Mouse (Mus musculus): ENCODE measurements around the gene Fbxo31. TPM values are rescaled to one million over a fixed set of nuclear protein-coding genes. Genes with fewer than 3 reads are reported as not detected.

Fbxo31 gene
- 34.1 and 39.6 TPM in 2 replicates for polyA plus RNA-seq (2015; fragmentation: Nextera tagmentation; extraction: Ambion mirVana)

GRCm38 (mm10) chr8:121578676-121579451 is at the start of gene Fbxo31:
TSS of gene Fbxo31 (minus strand) at chr8:121578806.
- H3K4me2 ChIP-seq: peak within 1 kb of the TSS; percentile 91
- peak within 1 kb of the TSS; percentile 79 for H3K27ac ChIP-seq (replicated peaks)
- H3K9ac ChIP-seq: peak within 1 kb of the TSS; percentile 88
- no peaks in the 10 kb centered on the region for H3K36me3 ChIP-seq
- under 1% methylated on average over 62 of the region's 63 CpGs for WGBS
- H3K9me3 ChIP-seq: no peaks in the 10 kb centered on the region
- ATAC-seq (ENCODE audit: low FRiP score, low read depth): peak; percentile 91
- peak within 1 kb of the TSS; percentile 95 for H3K4me3 ChIP-seq
- 0 out of 2 replicates have a peak, but pooled peaks cover 3% of the 10 kb centered on the region for H3K27me3 ChIP-seq
- peaks cover 37% of the 10 kb centered on the region for H3K4me1 ChIP-seq (replicated peaks)

DNA sequence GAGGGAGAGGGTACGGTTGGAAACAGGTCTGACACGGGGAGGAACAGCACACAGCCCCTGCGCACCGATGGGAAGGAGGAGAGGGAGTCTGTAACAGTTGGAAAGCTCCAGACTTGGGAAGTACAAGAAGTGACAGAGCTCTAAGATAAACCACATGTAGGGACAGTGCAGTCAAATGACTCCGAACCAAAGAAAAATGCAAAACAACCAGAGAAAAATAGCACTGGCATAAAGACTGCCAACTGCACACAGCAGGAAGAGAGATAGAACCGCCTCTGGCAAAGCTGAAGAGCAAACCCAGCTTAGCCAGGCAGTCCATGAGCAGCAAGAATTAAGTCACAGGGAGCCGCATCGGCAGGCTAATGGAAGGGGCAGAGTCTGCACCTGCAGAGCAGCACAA is 44.4 kb upstream of the Fbxo31 start:
- peaks cover 73% of the 10 kb centered on the region for H3K4me1 ChIP-seq (replicated peaks)
- ATAC-seq (ENCODE audit: low FRiP score, low read depth): no peak
- H3K27ac ChIP-seq (replicated peaks): no peak overlapping the region
- H3K4me2 ChIP-seq: no peak overlapping the region
- H3K9ac ChIP-seq: no peak overlapping the region
- no peak overlapping the region for H3K4me3 ChIP-seq
- 57% methylated on average over 8 of the region's 8 CpGs for WGBS
- H3K27me3 ChIP-seq: no peaks in the 10 kb centered on the region
- no peaks in the 10 kb centered on the region for H3K9me3 ChIP-seq
- H3K36me3 ChIP-seq: peaks cover 13% of the 10 kb centered on the region

DNA sequence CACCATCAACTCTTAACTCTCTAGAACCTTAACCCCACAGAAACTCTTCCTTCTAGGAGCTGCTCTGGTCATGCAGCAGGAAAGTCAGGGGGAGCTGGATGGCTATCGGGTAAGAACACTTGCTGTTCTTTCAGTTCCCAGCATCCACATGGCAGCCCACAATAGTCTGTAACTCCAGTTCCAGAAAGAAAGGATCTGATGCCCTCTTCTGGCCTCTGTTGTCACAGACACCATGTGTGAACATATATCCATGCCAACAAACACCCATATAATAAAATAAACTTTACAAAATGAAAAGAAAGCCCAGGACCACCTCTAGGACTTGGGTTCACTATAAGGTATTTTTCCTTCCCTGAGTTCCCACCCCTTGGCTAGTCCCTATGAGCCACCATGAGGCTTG is 43.3 kb upstream of the Fbxo31 start:
- peaks cover 12% of the 10 kb centered on the region for H3K36me3 ChIP-seq
- peaks cover 73% of the 10 kb centered on the region for H3K4me1 ChIP-seq (replicated peaks)
- no peak overlapping the region for H3K4me3 ChIP-seq
- no peaks in the 10 kb centered on the region for H3K27me3 ChIP-seq
- ATAC-seq (ENCODE audit: low FRiP score, low read depth): no peak
- 54% methylated on average over 1 of the region's 1 CpGs for WGBS
- no peaks in the 10 kb centered on the region for H3K9me3 ChIP-seq
- no peak overlapping the region for H3K9ac ChIP-seq
- H3K4me2 ChIP-seq: no peak overlapping the region
- no peak overlapping the region for H3K27ac ChIP-seq (replicated peaks)

GRCm38 (mm10) chr8:121620801-121621516 is 42.4 kb upstream of the Fbxo31 start:
- Histone ChIP-seq H3K27me3 (no peaks in the 10 kb centered on the region), H3K4me3 (no peak overlapping the region), H3K4me2 (no peak overlapping the region), H3K27ac (replicated peaks) (0 out of 2 replicates have a peak overlapping the region, but pooled peaks have one; percentile 23), H3K4me1 (replicated peaks) (peaks cover 67% of the 10 kb centered on the region), H3K36me3 (peaks cover 9% of the 10 kb centered on the region), H3K9ac (no peak overlapping the region), H3K9me3 (no peaks in the 10 kb centered on the region)
- WGBS: 86% methylated on average over 12 of the region's 12 CpGs
- ATAC-seq (ENCODE audit: low FRiP score, low read depth): no peak

- H3K4me1 ChIP-seq (replicated peaks): peaks cover 55% of the 10 kb centered on the region
- peak overlapping the region; percentile 28 for H3K27ac ChIP-seq (replicated peaks)
- no peaks in the 10 kb centered on the region for H3K27me3 ChIP-seq
- peaks cover 9% of the 10 kb centered on the region for H3K36me3 ChIP-seq
- ATAC-seq (ENCODE audit: low FRiP score, low read depth): peak; percentile 62; the same call in 1 of the 2 replicates
- H3K9me3 ChIP-seq: no peaks in the 10 kb centered on the region
- WGBS: 54% methylated on average over 7 of the region's 7 CpGs
- H3K4me3 ChIP-seq: no peak overlapping the region
- H3K4me2 ChIP-seq: no peak overlapping the region
- no peak overlapping the region for H3K9ac ChIP-seq
Measured at GRCm38 (mm10) chr8:121619401-121619995, 40.9 kb upstream of the Fbxo31 start.

DNA sequence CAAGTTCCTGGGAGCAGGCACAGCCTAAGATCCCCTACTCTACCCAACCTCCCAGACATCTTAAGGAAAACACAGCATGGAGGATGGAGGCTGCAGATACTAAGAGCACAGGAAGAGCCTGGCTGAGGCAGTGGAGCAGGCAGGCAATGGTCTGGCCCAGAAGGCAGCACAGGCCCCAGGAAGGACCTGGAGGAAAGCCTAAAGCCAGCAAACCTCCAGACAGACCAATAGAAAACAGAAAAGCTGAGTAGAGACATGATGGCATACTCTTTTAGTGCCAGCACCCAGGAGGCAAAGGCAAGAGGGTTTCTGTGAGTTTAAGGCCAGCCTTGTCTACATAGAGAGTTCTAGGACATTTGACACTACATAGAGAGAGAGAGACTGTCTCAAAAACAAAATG is 34.8 kb upstream of the Fbxo31 start:
- no peak overlapping the region for H3K9ac ChIP-seq

DNA sequence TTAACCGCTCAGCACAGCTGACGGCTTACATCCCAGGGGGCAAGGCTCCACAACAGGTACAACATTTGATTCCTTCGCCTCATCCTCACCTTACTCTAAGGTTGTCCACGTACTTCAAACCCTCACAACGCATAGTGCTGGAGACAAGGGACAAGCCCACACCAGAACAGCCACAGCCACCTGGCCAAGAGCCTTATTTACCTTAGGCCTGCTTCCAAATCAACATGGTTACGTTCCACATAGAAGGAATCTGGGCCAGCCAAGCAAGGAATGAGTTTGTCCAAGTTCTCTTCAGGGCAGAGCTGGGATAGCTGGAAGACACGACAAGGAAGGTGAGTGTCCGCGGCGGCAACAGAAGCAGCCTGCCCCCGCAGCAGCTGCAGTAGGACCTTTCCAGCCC is 31.3 kb upstream of the Fbxo31 start:
- Histone ChIP-seq H3K27me3 (no peaks in the 10 kb centered on the region), H3K36me3 (peaks cover 39% of the 10 kb centered on the region), H3K4me3 (no peak overlapping the region), H3K9ac (no peak overlapping the region), H3K4me1 (replicated peaks) (peaks cover 6% of the 10 kb centered on the region; the same call in 1 of the 2 replicates), H3K9me3 (no peaks in the 10 kb centered on the region), H3K4me2 (no peak overlapping the region), H3K27ac (replicated peaks) (no peak overlapping the region)
- no peak for ATAC-seq (ENCODE audit: low FRiP score, low read depth)
- WGBS: 91% methylated on average over 11 of the region's 11 CpGs

More for the DNA sequence above, 34.8 kb upstream of the Fbxo31 start:
- H3K36me3 ChIP-seq: peaks cover 21% of the 10 kb centered on the region
- H3K27ac ChIP-seq (replicated peaks): no peak overlapping the region
- H3K4me3 ChIP-seq: no peak overlapping the region
- ATAC-seq (ENCODE audit: low FRiP score, low read depth): no peak
- no peaks in the 10 kb centered on the region for H3K27me3 ChIP-seq
- peaks cover 10% of the 10 kb centered on the region for H3K4me1 ChIP-seq (replicated peaks)
- H3K9me3 ChIP-seq: no peaks in the 10 kb centered on the region
- H3K4me2 ChIP-seq: no peak overlapping the region

GRCm38 (mm10) chr8:121609251-121609650 is 30.6 kb upstream of the Fbxo31 start:
- Histone ChIP-seq H3K4me1 (replicated peaks) (peaks cover 6% of the 10 kb centered on the region; the same call in 1 of the 2 replicates), H3K9me3 (no peaks in the 10 kb centered on the region), H3K36me3 (peaks cover 46% of the 10 kb centered on the region), H3K27me3 (no peaks in the 10 kb centered on the region), H3K4me3 (no peak overlapping the region), H3K9ac (no peak overlapping the region), H3K4me2 (no peak overlapping the region), H3K27ac (replicated peaks) (no peak overlapping the region)
- WGBS: 90% methylated on average over 15 of the region's 15 CpGs
- no peak for ATAC-seq (ENCODE audit: low FRiP score, low read depth)

DNA sequence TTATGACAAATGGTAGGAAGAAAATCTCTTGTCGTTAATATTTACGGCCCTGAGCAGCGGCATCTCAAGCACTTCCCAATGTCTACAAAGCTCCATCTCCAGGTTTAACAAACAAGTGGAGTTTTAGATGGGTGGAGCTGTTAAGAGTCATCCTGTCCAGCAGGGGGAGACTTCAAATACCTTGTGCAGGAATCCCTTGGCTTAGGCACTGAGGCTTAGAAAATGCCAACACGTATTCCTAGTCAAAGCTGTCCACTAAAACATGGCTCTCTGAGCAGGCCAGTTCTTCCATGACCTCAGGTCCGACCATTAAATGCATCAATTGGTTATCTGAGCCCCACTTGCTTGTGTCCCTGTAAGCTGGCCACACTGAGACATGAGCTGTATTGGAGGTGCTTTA is 29.1 kb upstream of the Fbxo31 start:
- no peak overlapping the region for H3K9ac ChIP-seq
- ATAC-seq (ENCODE audit: low FRiP score, low read depth): no peak
- no peaks in the 10 kb centered on the region for H3K9me3 ChIP-seq
- 90% methylated on average over 5 of the region's 5 CpGs for WGBS
- peaks cover 60% of the 10 kb centered on the region for H3K36me3 ChIP-seq
- H3K4me2 ChIP-seq: no peak overlapping the region
- H3K4me1 ChIP-seq (replicated peaks): no peaks in the 10 kb centered on the region
- no peak overlapping the region for H3K4me3 ChIP-seq
- no peaks in the 10 kb centered on the region for H3K27me3 ChIP-seq
- no peak overlapping the region for H3K27ac ChIP-seq (replicated peaks)

DNA sequence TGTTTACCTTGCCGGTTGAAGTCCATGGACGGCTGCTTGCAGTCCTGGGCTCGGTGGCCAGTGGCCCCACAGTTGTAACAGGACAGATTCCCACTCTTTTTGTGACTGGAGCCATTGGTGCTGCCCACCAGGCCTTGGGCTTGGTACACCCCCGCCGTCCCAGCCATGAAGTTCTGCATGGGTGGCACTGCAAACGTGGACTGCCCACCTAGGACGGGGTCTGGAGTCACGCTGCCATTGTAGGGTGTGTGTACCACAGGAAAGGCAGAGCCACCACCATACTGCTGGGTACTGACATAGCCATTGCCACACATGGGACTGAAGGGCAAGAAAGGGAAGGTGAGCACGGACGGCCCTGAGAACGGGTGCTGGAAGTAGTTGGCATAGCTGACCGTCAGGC is 25.2 kb upstream of the Fbxo31 start:
- H3K4me2 ChIP-seq: no peak overlapping the region
- no peak overlapping the region for H3K27ac ChIP-seq (replicated peaks)
- ATAC-seq (ENCODE audit: low FRiP score, low read depth): no peak
- H3K36me3 ChIP-seq: peaks cover 80% of the 10 kb centered on the region
- 95% methylated on average over 12 of the region's 12 CpGs for WGBS
- no peaks in the 10 kb centered on the region for H3K27me3 ChIP-seq
- H3K9me3 ChIP-seq: no peaks in the 10 kb centered on the region
- H3K4me1 ChIP-seq (replicated peaks): no peaks in the 10 kb centered on the region
- no peak overlapping the region for H3K9ac ChIP-seq
- H3K4me3 ChIP-seq: no peak overlapping the region

GRCm38 (mm10) chr8:121602860-121603259 is 24.3 kb upstream of the Fbxo31 start:
- 27% methylated on average over 3 of the region's 3 CpGs for WGBS
- Histone ChIP-seq H3K4me2 (no peak overlapping the region), H3K27ac (replicated peaks) (no peak overlapping the region), H3K9ac (no peak overlapping the region), H3K36me3 (peaks cover 79% of the 10 kb centered on the region), H3K27me3 (no peaks in the 10 kb centered on the region), H3K4me3 (no peak overlapping the region), H3K9me3 (no peaks in the 10 kb centered on the region), H3K4me1 (replicated peaks) (no peaks in the 10 kb centered on the region)
- ATAC-seq (ENCODE audit: low FRiP score, low read depth): peak; percentile 55; the same call in 1 of the 2 replicates

DNA sequence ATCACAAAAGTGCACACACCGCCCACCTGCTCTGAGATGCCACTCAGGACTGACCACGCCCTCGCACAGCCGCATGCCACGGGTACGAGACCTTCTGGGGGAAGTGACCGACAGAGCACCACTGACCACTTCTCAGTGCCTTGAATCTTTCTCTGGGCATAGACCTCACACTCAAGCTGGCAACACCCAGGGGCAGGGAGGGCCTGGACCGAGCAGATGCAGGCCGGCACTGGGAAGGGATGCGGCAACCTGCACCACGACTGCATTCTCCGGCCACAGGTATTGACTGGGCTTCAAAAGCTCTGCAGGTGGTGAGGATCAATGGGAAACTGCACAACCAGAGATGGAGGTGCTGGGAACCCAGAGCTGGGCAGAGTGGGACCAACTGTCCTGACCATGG is 23.8 kb upstream of the Fbxo31 start:
- ATAC-seq (ENCODE audit: low FRiP score, low read depth): 0 out of 2 replicates have a peak, but pooled peaks have one; percentile 5
- no peak overlapping the region for H3K4me2 ChIP-seq
- H3K27me3 ChIP-seq: no peaks in the 10 kb centered on the region
- no peaks in the 10 kb centered on the region for H3K9me3 ChIP-seq
- H3K36me3 ChIP-seq: peaks cover 78% of the 10 kb centered on the region
- no peaks in the 10 kb centered on the region for H3K4me1 ChIP-seq (replicated peaks)
- H3K9ac ChIP-seq: no peak overlapping the region
- no peak overlapping the region for H3K4me3 ChIP-seq
- no peak overlapping the region for H3K27ac ChIP-seq (replicated peaks)
- 95% methylated on average over 12 of the region's 12 CpGs for WGBS

Data from hindbrain, embryonic 15.5 days (tissue).